Mouse (Mus musculus): ENCODE results near the gene Iqcg.

Gene Iqcg

DNA sequence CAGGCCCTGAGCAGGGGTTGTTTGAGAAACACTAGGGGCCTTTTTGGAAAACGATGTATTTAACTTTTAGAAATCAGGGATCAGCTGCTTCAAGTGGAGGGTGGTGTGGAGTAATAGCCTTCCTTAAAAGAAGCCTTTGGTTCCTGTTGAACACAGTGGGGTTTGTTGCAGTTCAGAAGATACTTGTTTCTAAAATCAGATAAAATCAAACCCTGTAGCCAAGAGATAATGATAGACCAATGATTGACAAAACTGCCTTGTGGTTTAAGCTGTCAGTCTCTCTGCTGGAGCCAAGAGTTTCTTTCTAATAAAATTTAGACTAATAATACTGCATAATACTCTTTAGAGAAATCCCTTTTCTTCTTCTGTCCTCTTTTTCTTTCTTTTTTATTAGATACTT is 75.8 kb downstream of the Iqcg start:
- DNase-seq (ENCODE audit: low spot score) = no peak

- DNase-seq (ENCODE audit: low spot score) = no peak
Measured at GRCm38 (mm10) chr16:32973047-32973446, 83.0 kb downstream of the Iqcg start.

- DNase-seq (ENCODE audit: low spot score) = no peak
Measured at GRCm38 (mm10) chr16:32972535-32972934, 83.5 kb downstream of the Iqcg start.
